Mouse (Mus musculus): ENCODE measurements around the gene Cdh4. TPM values are rescaled to one million over a fixed set of nuclear protein-coding genes. Genes with fewer than 3 reads are reported as not detected.

Cdh4 gene
- polyA plus RNA-seq, 1 experiment, result not detected

DNA sequence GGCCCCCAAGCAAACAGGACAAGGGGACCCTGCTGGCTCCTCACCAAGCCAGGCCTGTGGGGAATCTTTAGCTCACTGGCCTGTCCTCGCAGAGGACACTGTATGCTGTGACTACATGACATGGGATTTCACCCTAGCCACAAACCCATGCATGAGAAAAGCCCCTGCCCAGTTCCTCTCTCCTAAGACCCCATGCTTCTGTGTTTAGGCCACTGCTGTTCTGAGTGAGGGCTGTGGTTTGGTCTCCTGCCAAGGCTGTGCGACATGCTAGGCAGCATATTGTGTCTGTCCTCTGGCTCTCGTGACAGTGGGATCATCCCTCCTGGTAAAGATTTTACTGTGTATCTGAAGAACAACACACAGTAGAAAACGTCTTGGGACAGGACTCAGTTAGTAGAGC lies 207.1 kb downstream of the Cdh4 start:
- no peak for TF ChIP-seq CEBPB (IDR thresholded peaks at IDR 0.05; ENCODE audit: insufficient read depth, poor library complexity, severe bottlenecking)
- no peak for TF ChIP-seq USF1 (IDR thresholded peaks at IDR 0.05; ENCODE audit: low read depth)
- Histone ChIP-seq H3K79me2 (ENCODE audit: control insufficient read depth, insufficient read depth) (no peaks in the 10 kb centered on the region), H3K27me3 (ENCODE audit: control insufficient read depth, insufficient read depth, insufficient read length) (no peaks in the 10 kb centered on the region), H3ac (ENCODE audit: control insufficient read depth, insufficient read length) (no peak overlapping the region), H3K36me3 (ENCODE audit: control insufficient read depth, insufficient read depth) (no peaks in the 10 kb centered on the region), H3K4me2 (ENCODE audit: low read depth) (no peak overlapping the region), H3K4me3 (no peak overlapping the region)

DNA sequence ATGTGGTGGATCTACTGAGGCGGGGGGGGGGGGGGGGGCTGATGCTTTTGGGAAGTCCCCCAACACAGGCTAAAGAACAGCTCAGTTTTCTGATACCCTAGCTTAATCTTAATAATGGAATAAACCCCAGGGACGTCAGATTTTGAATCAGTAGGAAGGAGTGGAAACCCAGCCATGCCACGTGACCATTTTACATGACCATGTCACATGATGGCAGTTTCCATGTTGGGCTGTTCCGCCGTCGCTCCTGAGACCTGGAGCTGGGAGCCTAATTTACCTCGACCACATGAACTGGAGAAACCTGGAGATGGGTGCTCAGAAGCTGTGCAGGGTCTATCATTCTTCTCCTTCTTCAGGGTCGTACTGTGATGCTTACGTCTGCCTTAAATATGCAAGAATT lies 207.9 kb downstream of the Cdh4 start:
- Histone ChIP-seq H3K4me3 (no peak overlapping the region), H3K4me2 (ENCODE audit: low read depth) (no peak overlapping the region), H3K79me2 (ENCODE audit: control insufficient read depth, insufficient read depth) (no peaks in the 10 kb centered on the region), H3ac (ENCODE audit: control insufficient read depth, insufficient read length) (no peak overlapping the region), H3K27me3 (ENCODE audit: control insufficient read depth, insufficient read depth, insufficient read length) (no peaks in the 10 kb centered on the region), H3K36me3 (ENCODE audit: control insufficient read depth, insufficient read depth) (no peaks in the 10 kb centered on the region)
- no peak for TF ChIP-seq MYOD1 (IDR thresholded peaks at IDR 0.05; ENCODE audit: control insufficient read depth in 1 of 3, insufficient read length in 2 of 3, low read depth in 2 of 3)
- TF ChIP-seq MAX (IDR thresholded peaks at IDR 0.05; ENCODE audit: low read depth), result no peak
- no peak for TF ChIP-seq POLR2A (IDR thresholded peaks at IDR 0.05; ENCODE audit: insufficient read length, low read depth)
- TF ChIP-seq CEBPB (IDR thresholded peaks at IDR 0.05; ENCODE audit: insufficient read depth, poor library complexity, severe bottlenecking), result no peak
- TF ChIP-seq REST (IDR thresholded peaks at IDR 0.05; ENCODE audit: insufficient read depth, insufficient read length), result no peak
- no peak for TF ChIP-seq SRF (IDR thresholded peaks at IDR 0.05; ENCODE audit: control insufficient read depth, insufficient read length, low read depth)
- TF ChIP-seq MYOG (IDR thresholded peaks at IDR 0.05; ENCODE audit: control insufficient read depth in 1 of 3, insufficient read depth in 1 of 3, insufficient read length in 2 of 3, low read depth in 2 of 3), result no peak
- TF ChIP-seq TCF3 (IDR thresholded peaks at IDR 0.05; ENCODE audit: insufficient read length, low read depth), result no peak
- TF ChIP-seq POLR2AphosphoS2 (IDR thresholded peaks at IDR 0.05; ENCODE audit: insufficient read length, low read depth), result no peak
- no peak for TF ChIP-seq USF1 (IDR thresholded peaks at IDR 0.05; ENCODE audit: low read depth)
- TF ChIP-seq TCF12 (IDR thresholded peaks at IDR 0.05; ENCODE audit: insufficient read depth, poor library complexity, severe bottlenecking), result no peak
- TF ChIP-seq E2F4 (IDR thresholded peaks at IDR 0.05; ENCODE audit: insufficient read depth), result no peak

DNA sequence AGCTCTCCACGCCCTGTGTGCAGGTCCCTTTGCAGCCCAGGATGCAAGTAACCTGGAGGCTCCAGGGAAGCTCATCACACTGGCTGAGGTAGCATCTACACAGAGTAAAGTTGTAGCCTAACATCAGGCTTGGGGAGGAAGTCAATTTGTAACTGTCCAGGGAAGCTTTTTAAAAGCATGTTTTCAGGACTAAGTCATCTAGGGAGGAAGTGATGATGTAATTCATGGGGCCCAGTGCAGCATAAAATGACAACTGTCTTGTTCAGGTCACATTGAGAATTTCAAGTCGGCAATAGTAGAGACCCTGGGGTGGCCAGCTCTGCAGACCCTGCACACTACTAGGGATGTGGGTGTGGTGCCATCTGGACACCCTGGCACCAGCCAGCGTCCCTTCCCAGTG lies 213.3 kb downstream of the Cdh4 start:
- no peaks in the 10 kb centered on the region for H3K36me3 ChIP-seq (ENCODE audit: control insufficient read depth, insufficient read depth)
- H3K27me3 ChIP-seq (ENCODE audit: control insufficient read depth, insufficient read depth, insufficient read length), result no peaks in the 10 kb centered on the region
- no peak for TF ChIP-seq POLR2AphosphoS2 (IDR thresholded peaks at IDR 0.05; ENCODE audit: insufficient read length, low read depth)
- no peak for TF ChIP-seq E2F4 (IDR thresholded peaks at IDR 0.05; ENCODE audit: insufficient read depth)
- no peak for TF ChIP-seq POLR2A (IDR thresholded peaks at IDR 0.05; ENCODE audit: insufficient read length, low read depth)
- no peak for TF ChIP-seq USF1 (IDR thresholded peaks at IDR 0.05; ENCODE audit: low read depth)
- TF ChIP-seq SRF (IDR thresholded peaks at IDR 0.05; ENCODE audit: control insufficient read depth, insufficient read length, low read depth), result no peak
- no peak for TF ChIP-seq MAX (IDR thresholded peaks at IDR 0.05; ENCODE audit: low read depth)
- no peaks in the 10 kb centered on the region for H3K79me2 ChIP-seq (ENCODE audit: control insufficient read depth, insufficient read depth)
- no peak overlapping the region for H3K4me3 ChIP-seq
- H3K4me2 ChIP-seq (ENCODE audit: low read depth), result no peak overlapping the region
- no peak overlapping the region for H3ac ChIP-seq (ENCODE audit: control insufficient read depth, insufficient read length)

DNA sequence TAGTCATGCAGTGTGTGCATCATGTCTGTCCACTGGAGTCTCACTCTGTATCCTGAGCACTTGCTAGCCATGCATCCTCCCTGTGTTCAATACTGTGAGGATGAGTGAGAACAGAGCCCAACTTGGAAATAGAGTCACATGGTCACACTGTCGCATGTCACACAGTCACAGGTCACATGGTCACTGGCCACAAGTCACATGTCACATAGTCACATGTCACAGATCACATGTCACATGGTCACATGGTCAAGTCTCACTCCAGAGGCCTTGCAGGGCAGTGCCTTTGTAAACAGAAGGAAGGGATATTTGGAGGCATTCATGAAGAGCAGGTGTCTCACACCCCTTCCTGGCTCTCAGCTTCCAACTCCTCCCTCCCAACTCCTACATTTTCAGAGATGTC lies 217.0 kb downstream of the Cdh4 start:
- H3ac ChIP-seq (ENCODE audit: control insufficient read depth, insufficient read length), result no peak overlapping the region
- no peaks in the 10 kb centered on the region for H3K36me3 ChIP-seq (ENCODE audit: control insufficient read depth, insufficient read depth)
- H3K4me2 ChIP-seq (ENCODE audit: low read depth), result no peak overlapping the region
- H3K79me2 ChIP-seq (ENCODE audit: control insufficient read depth, insufficient read depth), result no peaks in the 10 kb centered on the region
- no peak overlapping the region for H3K4me3 ChIP-seq
- no peaks in the 10 kb centered on the region for H3K27me3 ChIP-seq (ENCODE audit: control insufficient read depth, insufficient read depth, insufficient read length)
- TF ChIP-seq MYOD1 (IDR thresholded peaks at IDR 0.05; ENCODE audit: control insufficient read depth in 1 of 3, insufficient read length in 2 of 3, low read depth in 2 of 3), result no peak
- TF ChIP-seq USF1 (IDR thresholded peaks at IDR 0.05; ENCODE audit: low read depth), result no peak
- no peak for TF ChIP-seq CEBPB (IDR thresholded peaks at IDR 0.05; ENCODE audit: insufficient read depth, poor library complexity, severe bottlenecking)
- TF ChIP-seq MAX (IDR thresholded peaks at IDR 0.05; ENCODE audit: low read depth), result no peak
- no peak for TF ChIP-seq TCF12 (IDR thresholded peaks at IDR 0.05; ENCODE audit: insufficient read depth, poor library complexity, severe bottlenecking)
- TF ChIP-seq REST (IDR thresholded peaks at IDR 0.05; ENCODE audit: insufficient read depth, insufficient read length), result no peak
- TF ChIP-seq POLR2AphosphoS2 (IDR thresholded peaks at IDR 0.05; ENCODE audit: insufficient read length, low read depth), result no peak
- TF ChIP-seq TCF3 (IDR thresholded peaks at IDR 0.05; ENCODE audit: insufficient read length, low read depth), result no peak
- TF ChIP-seq SRF (IDR thresholded peaks at IDR 0.05; ENCODE audit: control insufficient read depth, insufficient read length, low read depth), result no peak

DNA sequence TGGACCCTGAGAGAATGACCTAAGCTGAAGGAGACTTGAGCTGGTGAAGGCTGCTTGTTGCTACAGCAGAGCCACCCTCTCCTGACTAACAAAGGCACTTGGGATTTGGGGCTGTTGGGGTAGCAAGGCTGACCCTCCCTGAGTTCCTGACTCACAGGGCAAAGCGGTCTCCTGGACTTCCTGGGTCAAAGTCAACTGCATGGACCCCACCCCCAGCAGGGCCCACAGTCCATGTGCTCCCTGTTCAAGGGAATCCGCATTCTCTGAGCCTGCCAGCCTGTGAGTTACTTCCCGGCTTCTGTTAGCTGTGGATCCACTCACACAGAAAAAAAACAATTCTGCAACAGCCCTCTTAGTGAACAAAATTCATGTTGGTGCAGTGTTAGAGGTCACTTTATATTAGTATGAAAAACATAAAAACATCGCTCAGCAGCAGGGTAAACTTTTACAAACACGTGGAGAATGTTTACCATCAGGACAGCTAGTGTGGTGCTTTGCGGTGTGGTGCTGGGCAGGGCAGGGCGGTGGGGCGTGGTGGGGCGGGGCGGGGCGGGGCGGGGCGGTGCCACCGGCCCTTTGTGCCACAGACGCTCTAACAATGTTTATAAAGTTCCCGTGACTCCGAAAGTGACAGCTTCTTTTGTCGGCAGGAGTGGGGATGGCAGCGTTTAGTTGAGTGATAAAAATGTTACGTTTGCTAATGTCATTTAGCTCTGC lies 219.9 kb downstream of the Cdh4 start:
- H3K36me3 ChIP-seq (ENCODE audit: control insufficient read depth, insufficient read depth), result no peaks in the 10 kb centered on the region
- TF ChIP-seq POLR2AphosphoS2 (IDR thresholded peaks at IDR 0.05; ENCODE audit: insufficient read length, low read depth) (no peak), MYOG (IDR thresholded peaks at IDR 0.05; ENCODE audit: control insufficient read depth in 1 of 3, insufficient read depth in 1 of 3, insufficient read length in 2 of 3, low read depth in 2 of 3) (no peak), TCF3 (IDR thresholded peaks at IDR 0.05; ENCODE audit: insufficient read length, low read depth) (no peak), USF1 (IDR thresholded peaks at IDR 0.05; ENCODE audit: low read depth) (no peak), REST (IDR thresholded peaks at IDR 0.05; ENCODE audit: insufficient read depth, insufficient read length) (no peak), SRF (IDR thresholded peaks at IDR 0.05; ENCODE audit: control insufficient read depth, insufficient read length, low read depth) (no peak), CEBPB (IDR thresholded peaks at IDR 0.05; ENCODE audit: insufficient read depth, poor library complexity, severe bottlenecking) (no peak), MAX (IDR thresholded peaks at IDR 0.05; ENCODE audit: low read depth) (no peak), TCF12 (IDR thresholded peaks at IDR 0.05; ENCODE audit: insufficient read depth, poor library complexity, severe bottlenecking) (no peak), POLR2A (IDR thresholded peaks at IDR 0.05; ENCODE audit: insufficient read length, low read depth) (no peak), MYOD1 (IDR thresholded peaks at IDR 0.05; ENCODE audit: control insufficient read depth in 1 of 3, insufficient read length in 2 of 3, low read depth in 2 of 3) (no peak), E2F4 (IDR thresholded peaks at IDR 0.05; ENCODE audit: insufficient read depth) (no peak)
- no peak overlapping the region for H3K4me3 ChIP-seq
- H3K79me2 ChIP-seq (ENCODE audit: control insufficient read depth, insufficient read depth), result no peaks in the 10 kb centered on the region
- H3K4me2 ChIP-seq (ENCODE audit: low read depth), result no peak overlapping the region
- no peak overlapping the region for H3ac ChIP-seq (ENCODE audit: control insufficient read depth, insufficient read length)
- H3K27me3 ChIP-seq (ENCODE audit: control insufficient read depth, insufficient read depth, insufficient read length), result no peaks in the 10 kb centered on the region

Data from myocyte (in vitro differentiated cells).